Mouse (Mus musculus) lung, adult 2 months (tissue): ENCODE measurements around the gene Slc9b2. TPM values are rescaled to one million over a fixed set of nuclear protein-coding genes. Genes with fewer than 3 reads are reported as not detected.

Experiments used
- DNase-seq: peaks from one replicate; pipeline ENCODE4 v3.0.0; 2022
- H3K4me1 ChIP-seq: fragments of 200-500 bp; 2 replicates; pipeline ENCODE4 v1.6.1; 2011; ENCODE audit warnings: low read length; ENCODE audit not compliant: control insufficient read depth, insufficient read depth
- H3K4me3 ChIP-seq: fragments of 200-500 bp; replicated peaks from 2 replicates; pipeline ENCODE3; 2011; ENCODE audit warnings: low read depth, mild to moderate bottlenecking, control low read depth, low read length; ENCODE audit errors: extremely low read depth
- CTCF ChIP-seq: fragments of 200-500 bp; IDR thresholded peaks from 2 replicates; pipeline ENCODE4 v1.5.1; 2011; ENCODE audit warnings: mild to moderate bottlenecking, low read length, control low read depth; ENCODE audit not compliant: insufficient read depth
- POLR2A ChIP-seq: fragments of 200-500 bp; IDR thresholded peaks from 2 replicates; pipeline ENCODE4 v1.6.1; 2011; ENCODE audit warnings: low read depth, mild to moderate bottlenecking, control low read depth, low read length, borderline replicate concordance; ENCODE audit errors: extremely low read depth
- WGBS: fragments of 180-500 bp; shearing (Covaris S2); methylation state at CpG from one replicate; pipeline ENCODE4 v1.1.7; 2018; 5-methylcytosine and 5-hydroxymethylcytosine counted together
- polyA plus RNA-seq: library from polyadenylated mRNA; depleted of rRNA; stranded (reverse); fragments of >200 nt; gene quantifications from 2 replicates; pipeline ENCODE4 v1.2.3, GENCODE M21; 2012; rRNA removed

Gene Slc9b2
- polyA plus RNA-seq, 1 experiment: 0.14 TPM

- TF ChIP-seq CTCF: no peak
- no peak for TF ChIP-seq POLR2A
- DNase-seq: no peak
- H3K4me1 ChIP-seq: no peaks in the 10 kb centered on the region
- H3K4me3 ChIP-seq: no peak overlapping the region
Measured at GRCm38 (mm10) chr3:135332691-135333090, 25.2 kb downstream of the Slc9b2 start.

DNA sequence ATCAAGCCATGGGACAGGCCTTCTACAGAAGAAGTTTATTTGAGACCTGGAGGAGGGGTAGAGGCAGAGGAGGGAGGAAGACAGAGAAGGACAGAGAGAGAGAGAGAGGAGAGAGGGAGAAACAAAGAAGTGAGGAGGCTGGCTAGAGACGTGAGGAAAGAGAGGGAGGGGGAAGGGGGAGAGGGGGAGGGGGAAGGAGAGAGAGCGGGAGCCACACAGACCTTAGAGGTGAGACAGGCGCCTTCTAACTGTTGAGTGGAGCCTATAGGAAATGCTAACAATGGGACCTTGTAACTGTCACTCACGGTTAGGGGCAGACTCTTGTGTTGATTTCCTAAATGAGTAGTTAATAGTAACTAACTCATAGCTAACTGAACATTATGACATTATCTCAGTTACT is 26.3 kb downstream of the Slc9b2 start:
- Histone ChIP-seq H3K4me1 (no peaks in the 10 kb centered on the region), H3K4me3 (no peak overlapping the region)
- WGBS: 46% methylated on average over 4 of the region's 4 CpGs
- TF ChIP-seq CTCF (no peak), POLR2A (no peak)
- DNase-seq: no peak

DNA sequence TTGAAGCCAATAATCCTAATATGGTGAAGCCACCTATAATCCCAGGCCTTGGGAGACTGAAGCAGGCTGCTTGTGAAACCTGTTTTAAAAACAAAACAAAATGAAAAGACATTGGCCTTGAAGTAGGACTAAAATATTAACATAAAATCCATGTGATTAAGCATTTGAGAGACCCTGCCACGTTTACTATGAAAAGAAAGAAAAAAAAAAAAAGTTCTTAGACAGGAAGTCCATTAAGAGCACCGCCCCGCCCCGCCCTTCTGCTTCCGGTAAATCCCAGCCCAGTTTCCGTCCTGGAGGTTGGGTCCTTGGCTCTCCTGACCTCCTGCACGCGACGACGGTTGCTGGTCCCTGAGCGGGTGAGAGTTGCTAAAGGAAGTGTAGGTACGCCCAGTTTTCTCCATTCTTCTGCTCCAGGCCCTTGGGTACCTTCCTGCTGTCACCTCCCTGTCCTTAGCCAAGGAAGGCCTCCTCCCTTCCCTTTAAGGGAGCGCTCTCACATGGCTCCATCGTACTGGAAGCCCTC is 40.3 kb downstream of the Slc9b2 start, which contains the start of gene Slc9b1:
Gene Slc9b1, plus strand, starts transcription at position 291 of the 526 bp plus-strand sequence.
- Histone ChIP-seq H3K4me1 (no peaks in the 10 kb centered on the region), H3K4me3 (no peak within 1 kb of the TSS)
- no peak for TF ChIP-seq CTCF
- no peak for TF ChIP-seq POLR2A
- WGBS: 58% methylated on average over 14 of the region's 14 CpGs
- DNase-seq: no peak

DNA sequence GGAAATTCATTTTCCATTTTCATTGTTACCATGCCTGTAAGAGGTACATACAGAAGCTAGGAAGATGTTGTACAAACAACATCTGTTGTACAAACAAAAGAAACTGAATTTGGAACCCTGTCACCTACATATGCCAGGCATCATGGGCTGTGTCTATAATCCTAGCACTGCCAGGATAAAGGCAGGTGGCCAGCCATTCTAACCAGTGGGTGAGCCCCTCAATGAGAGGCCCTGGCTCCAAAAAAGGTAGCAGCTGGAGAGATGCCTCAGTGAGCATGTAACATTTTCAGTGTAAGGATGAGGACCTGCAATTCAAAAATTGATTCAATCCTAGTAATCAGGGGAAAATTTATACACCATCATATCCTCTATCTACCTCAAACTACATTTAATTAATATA is 41.5 kb downstream of the Slc9b2 start:
- no peak for TF ChIP-seq POLR2A
- TF ChIP-seq CTCF: no peak
- no peak overlapping the region for H3K4me3 ChIP-seq
- no peak for DNase-seq
- H3K4me1 ChIP-seq: no peaks in the 10 kb centered on the region

DNA sequence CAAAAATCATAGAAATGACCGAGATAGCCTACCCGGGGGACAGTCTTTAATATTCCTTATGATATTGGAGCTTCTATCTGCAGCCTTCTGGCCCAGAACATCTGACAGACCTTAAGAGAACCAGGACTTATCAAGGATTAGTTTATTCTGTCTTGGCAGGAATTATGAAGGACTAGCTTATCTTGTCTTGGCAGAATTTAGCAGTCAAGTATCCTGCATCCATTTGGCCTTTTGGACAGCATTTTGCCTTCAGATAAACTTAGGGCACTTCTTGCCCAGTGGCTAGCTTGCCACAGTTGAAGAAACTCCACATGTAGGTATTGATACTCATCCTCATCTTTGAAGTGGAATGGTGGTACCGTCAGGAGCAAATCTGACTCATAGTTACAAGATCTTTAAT is 44.4 kb downstream of the Slc9b2 start:
- Histone ChIP-seq H3K4me3 (no peak overlapping the region), H3K4me1 (no peaks in the 10 kb centered on the region)
- 92% methylated on average over 3 of the region's 3 CpGs for WGBS
- no peak for TF ChIP-seq POLR2A
- no peak for TF ChIP-seq CTCF
- DNase-seq: no peak

DNA sequence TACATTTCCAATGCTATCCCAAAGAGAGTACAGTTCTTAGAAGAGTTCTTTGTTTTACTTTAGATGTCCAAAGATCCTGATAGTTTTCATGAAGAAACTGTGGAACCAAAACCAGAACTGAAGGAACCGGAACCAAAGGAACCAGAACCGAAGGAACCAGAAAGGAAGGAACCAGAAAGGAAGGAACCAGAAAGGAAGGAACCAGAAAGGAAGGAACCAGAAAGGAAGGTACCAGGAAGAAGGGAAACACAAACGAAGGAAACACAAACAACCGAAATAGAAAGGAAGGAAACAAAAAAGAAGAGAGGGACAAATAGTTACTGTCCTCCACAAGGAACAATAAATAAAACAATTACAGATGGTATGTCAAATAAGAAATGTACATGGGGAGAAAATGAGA is 49.9 kb downstream of the Slc9b2 start:
- no peak for DNase-seq
- TF ChIP-seq POLR2A (no peak), CTCF (no peak)
- Histone ChIP-seq H3K4me3 (no peak overlapping the region), H3K4me1 (no peaks in the 10 kb centered on the region)
- WGBS: 64% methylated on average over 4 of the region's 4 CpGs

GRCm38 (mm10) chr3:135375836-135376235 is 68.3 kb downstream of the Slc9b2 start:
- TF ChIP-seq POLR2A (no peak), CTCF (no peak)
- no peak for DNase-seq
- WGBS: 68% methylated on average over 3 of the region's 3 CpGs
- no peak overlapping the region for H3K4me3 ChIP-seq
- H3K4me1 ChIP-seq: no peaks in the 10 kb centered on the region

- 65% methylated on average over 10 of the region's 10 CpGs for WGBS
- Histone ChIP-seq H3K4me3 (no peak overlapping the region), H3K4me1 (no peaks in the 10 kb centered on the region)
- DNase-seq: no peak
- TF ChIP-seq CTCF: no peak
Measured at GRCm38 (mm10) chr3:135377445-135377844, 69.9 kb downstream of the Slc9b2 start.

GRCm38 (mm10) chr3:135379868-135380267 is 72.4 kb downstream of the Slc9b2 start:
- Histone ChIP-seq H3K4me1 (no peaks in the 10 kb centered on the region), H3K4me3 (no peak overlapping the region)
- WGBS: 95% methylated on average over 4 of the region's 4 CpGs
- TF ChIP-seq POLR2A (no peak), CTCF (no peak)
- DNase-seq: no peak

GRCm38 (mm10) chr3:135393186-135393585 is 85.7 kb downstream of the Slc9b2 start:
- no peak for DNase-seq
- H3K4me1 ChIP-seq: no peaks in the 10 kb centered on the region
- H3K4me3 ChIP-seq: no peak overlapping the region
- WGBS: 50% methylated on average over 6 of the region's 6 CpGs
- TF ChIP-seq POLR2A (no peak), CTCF (no peak)

Other genes with a start within 250 kb of the Slc9b2 start
- 0.07 and 0.31 TPM in 2 replicates for gene Cenpe, start 95.2 kb upstream of the Slc9b2 start, polyA plus RNA-seq
- 1.1 and 1.2 TPM in 2 replicates for gene Bdh2, start 26.5 kb upstream of the Slc9b2 start, polyA plus RNA-seq
- 0.21 TPM in 1 of 2 replicates, not detected in the other for gene Slc9b1, start 40.3 kb downstream of the Slc9b2 start, polyA plus RNA-seq
- gene Cisd2, start 116.2 kb downstream of the Slc9b2 start, polyA plus RNA-seq: 14.1 and 19.3 TPM in 2 replicates
- 287 and 312 TPM in 2 replicates for gene Ube2d3, start 130.4 kb downstream of the Slc9b2 start, polyA plus RNA-seq
- 6.3 and 9.8 TPM in 2 replicates for gene Manba, start 177.9 kb downstream of the Slc9b2 start, polyA plus RNA-seq